Mouse (Mus musculus) stomach, embryonic 14.5 days (tissue): ENCODE results near the gene Nell1. TPM values are rescaled to one million over a fixed set of nuclear protein-coding genes. Genes with fewer than 3 reads are reported as not detected.

Experiments used
- polyA plus RNA-seq: library from polyadenylated mRNA; unstranded; fragments of >200 nt; fragmentation: Nextera tagmentation; extraction: Ambion mirVana; gene quantifications from 2 replicates; pipeline ENCODE4 v1.2.1, GENCODE M21; 2014

The Nell1 gene
- polyA plus RNA-seq, 1 experiment from 2014 or later: 7.3 TPM

Other genes with a start within 250 kb of the Nell1 start
- 9.8 and 11.3 TPM in 2 replicates for gene Htatip2, start 215.7 kb upstream of the Nell1 start, polyA plus RNA-seq
- 51.5 and 59.1 TPM in 2 replicates for gene Prmt3, start 196.5 kb upstream of the Nell1 start, polyA plus RNA-seq
- 0.03 TPM in 1 of 2 replicates, not detected in the other for gene Slc6a5, start 64.7 kb upstream of the Nell1 start, polyA plus RNA-seq